Mouse (Mus musculus): Measurements from ENCODE around the gene D6Wsu163e. TPM values are rescaled to one million over a fixed set of nuclear protein-coding genes. Genes with fewer than 3 reads are reported as not detected.

D6Wsu163e gene
- polyA plus RNA-seq (2015; fragmentation: Nextera tagmentation; extraction: Ambion mirVana), result 15.3 and 15.9 TPM in 2 replicates

DNA sequence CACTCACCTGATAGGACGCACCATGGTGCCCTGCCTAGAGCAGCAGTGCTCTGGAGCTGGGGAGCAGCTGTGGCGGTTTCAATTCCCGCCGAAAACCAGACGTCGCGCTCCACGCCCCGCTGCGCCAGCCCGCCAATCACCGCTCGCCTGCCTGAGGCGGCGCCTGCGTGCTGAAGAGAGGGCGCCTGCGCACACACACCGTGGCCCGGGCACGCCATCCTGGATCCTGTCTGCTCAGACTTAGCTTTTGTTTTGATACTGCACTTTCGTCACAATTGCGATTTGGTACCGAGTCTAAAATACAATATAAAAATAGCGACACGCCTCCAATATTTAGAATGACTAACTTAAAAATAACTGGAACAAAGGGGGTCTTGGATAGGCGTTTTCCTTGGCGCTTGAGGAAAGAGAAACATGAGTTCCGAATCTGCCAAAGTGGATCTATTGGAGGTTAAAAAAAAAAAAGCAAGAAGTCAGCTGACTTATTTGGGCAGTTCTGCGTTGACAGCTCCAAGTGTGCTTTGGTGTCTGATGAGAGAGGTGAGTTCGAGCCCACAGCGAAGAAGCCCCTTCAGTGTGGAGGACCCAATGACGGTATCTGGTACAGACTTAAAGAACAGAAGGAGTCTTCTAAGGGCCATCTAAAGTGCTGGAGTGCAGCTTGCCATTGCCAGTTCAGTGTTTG lies at the start of gene D6Wsu163e, which contains the start of gene Rad51ap1:
D6Wsu163e (plus strand) TSS at position 476 of the 685 bp plus-strand sequence.
Rad51ap1 (minus strand) TSS at position 101 of the 685 bp plus-strand sequence.

DNA sequence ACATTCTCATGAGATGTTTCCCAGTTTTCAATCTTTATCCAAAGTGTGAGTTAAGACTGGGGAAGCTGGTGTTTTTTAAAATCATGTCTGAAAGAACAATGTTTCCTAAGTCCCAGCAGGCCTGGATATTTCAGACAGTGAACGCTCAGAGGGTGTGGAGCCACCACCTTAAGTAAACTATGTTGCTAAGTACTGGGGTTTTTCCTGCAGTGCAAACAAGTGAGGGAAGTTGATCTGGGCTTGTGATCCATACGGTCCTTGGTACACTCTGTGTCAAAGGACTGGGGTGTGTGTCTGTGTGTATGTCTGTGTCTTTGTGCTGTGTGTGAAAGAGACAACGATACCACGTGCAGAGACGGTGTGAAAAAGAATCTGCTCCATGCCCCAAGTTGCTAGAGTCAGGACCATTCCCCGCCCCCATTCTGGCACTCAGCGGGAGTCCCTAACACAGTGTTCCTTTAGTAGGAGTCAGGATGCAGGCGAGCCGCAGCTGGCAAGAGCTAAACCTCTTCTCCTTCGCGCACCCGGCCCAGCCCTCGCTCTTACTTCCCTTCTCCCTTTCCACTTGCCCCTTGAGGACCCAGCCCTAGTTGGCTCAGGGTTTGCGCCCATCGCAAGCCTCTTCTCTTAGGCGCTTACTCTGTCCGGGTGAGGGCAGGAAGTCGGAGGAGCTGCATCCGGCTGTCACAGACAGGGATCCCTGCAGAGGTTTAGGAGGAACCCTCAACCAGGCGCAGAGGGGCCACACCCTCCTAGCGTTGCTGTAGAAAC lies 18.5 kb upstream of the D6Wsu163e start, which contains the start of gene Dyrk4:
Dyrk4 (minus strand) TSS at position 729 of the 771 bp plus-strand sequence.

DNA sequence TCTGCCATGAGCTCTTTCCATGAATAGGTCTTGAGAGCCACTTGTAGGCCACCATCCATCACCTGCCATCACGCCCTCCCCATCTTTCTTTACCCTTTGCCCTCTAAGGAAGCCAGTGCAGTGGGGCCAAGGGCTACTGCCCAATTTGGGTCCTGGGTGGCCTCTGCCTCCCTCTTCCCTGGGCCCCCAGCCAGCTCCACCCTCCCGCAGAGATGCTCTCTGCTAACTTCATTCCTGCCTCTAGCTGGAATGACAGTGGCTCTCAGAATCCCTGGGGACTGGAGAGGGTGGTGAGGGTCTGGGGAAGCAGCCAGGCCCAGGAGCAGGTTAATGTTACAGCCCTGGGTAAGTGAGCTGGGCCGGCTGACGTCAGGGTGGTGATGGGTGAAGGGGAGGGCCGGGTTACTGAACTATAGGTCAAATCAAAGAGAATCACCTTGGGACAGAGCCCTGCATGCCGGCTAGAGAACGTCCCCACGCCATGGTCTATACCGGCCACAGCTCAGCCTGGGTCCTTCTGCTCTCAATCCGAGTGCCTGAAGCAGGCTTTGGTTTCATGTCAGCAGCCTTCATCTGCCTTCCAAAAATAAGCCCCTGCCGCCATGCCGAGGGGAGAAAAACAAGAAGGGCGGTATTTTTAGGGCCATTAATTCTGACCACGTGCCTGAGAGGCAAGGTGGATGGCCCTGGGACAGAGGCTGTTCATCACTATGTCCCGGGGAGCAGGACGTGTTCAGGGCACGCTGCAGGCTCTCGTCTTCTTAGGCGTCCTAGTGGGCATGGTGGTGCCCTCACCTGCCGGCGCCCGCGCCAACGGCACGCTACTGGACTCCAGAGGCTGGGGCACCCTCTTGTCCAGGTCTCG lies 75.4 kb downstream of the D6Wsu163e start, which contains the start of gene Fgf6:
Fgf6 (plus strand) TSS at position 681 of the 865 bp plus-strand sequence.

Other genes with a start within 250 kb of the D6Wsu163e start
- 4.5 and 6.5 TPM in 2 replicates for gene Kcna6, start 199.3 kb upstream of the D6Wsu163e start, polyA plus RNA-seq (2015; fragmentation: Nextera tagmentation; extraction: Ambion mirVana)
- 210 and 290 TPM in 2 replicates for gene Ndufa9, start 90.8 kb upstream of the D6Wsu163e start, polyA plus RNA-seq (2015; fragmentation: Nextera tagmentation; extraction: Ambion mirVana)
- not detected in 2 replicates for gene Akap3, start 86.9 kb upstream of the D6Wsu163e start, polyA plus RNA-seq (2015; fragmentation: Nextera tagmentation; extraction: Ambion mirVana)
- gene Dyrk4, start 18.1 kb upstream of the D6Wsu163e start, polyA plus RNA-seq (2015; fragmentation: Nextera tagmentation; extraction: Ambion mirVana), result not detected in 2 replicates
- 22.3 and 25.7 TPM in 2 replicates for gene Rad51ap1, start 375 bp upstream of the D6Wsu163e start, polyA plus RNA-seq (2015; fragmentation: Nextera tagmentation; extraction: Ambion mirVana)
- gene Fgf6, start 75.6 kb downstream of the D6Wsu163e start, polyA plus RNA-seq (2015; fragmentation: Nextera tagmentation; extraction: Ambion mirVana), result 0.06 and 0.10 TPM in 2 replicates
- gene Fgf23, start 132.9 kb downstream of the D6Wsu163e start, polyA plus RNA-seq (2015; fragmentation: Nextera tagmentation; extraction: Ambion mirVana), result not detected in 2 replicates
- gene Tigar, start 169.6 kb downstream of the D6Wsu163e start, polyA plus RNA-seq (2015; fragmentation: Nextera tagmentation; extraction: Ambion mirVana), result 3.5 and 3.7 TPM in 2 replicates
- gene Ccnd2, start 212.2 kb downstream of the D6Wsu163e start, polyA plus RNA-seq (2015; fragmentation: Nextera tagmentation; extraction: Ambion mirVana), result 290 and 453 TPM in 2 replicates

Measured in adrenal gland, postnatal 0 days (tissue).